22 mouse cellular contexts compared by ENCODE assay signal in genomic region chr4:46987809-46988208, GRCm38 (mm10). TPM values are rescaled to one million over a fixed set of nuclear protein-coding genes. Genes with fewer than 3 reads are reported as not detected.
"Had no signal": no experiment of that assay in that cellular context is flagged by ENCODE, and none has a peak within 500 bp of the region (broad histone marks: within the 10 kb centered on the region; RNA-seq: fewer than 3 reads in every experiment).

No protein-coding gene starts in this region.

- DNase-seq: lung, adult 2 months; lung, postnatal 14 days; lung, postnatal 36 days; midbrain, embryonic 14.5 days; right cerebral cortex, postnatal 14 days; thymus, adult 2 months; thymus, postnatal 25 days; thymus, postnatal 4 days had no signal

- H3K9me3 ChIP-seq: lung, embryonic 15.5 days; megakaryocyte, embryonic 14.5 days; midbrain, embryonic 12.5 days; neural tube, embryonic 12.5 days; stomach, embryonic 15.5 days had no signal

- ATAC-seq: lung, postnatal 0 days; midbrain, embryonic 16.5 days had no signal

- H3K9ac ChIP-seq: liver, embryonic 14.5 days; lung, embryonic 15.5 days; midbrain, embryonic 12.5 days; neural tube, embryonic 12.5 days; stomach, embryonic 15.5 days had no signal

- H3K36me3 ChIP-seq: lung, embryonic 15.5 days; midbrain, embryonic 12.5 days; neural tube, embryonic 12.5 days; stomach, embryonic 15.5 days had no signal

- H3K4me2 ChIP-seq: lung, embryonic 15.5 days; midbrain, embryonic 12.5 days; neural tube, embryonic 12.5 days; stomach, embryonic 15.5 days had no signal

- H3K4me1 ChIP-seq: megakaryocyte, embryonic 14.5 days had no signal

- H3K27ac ChIP-seq: liver, embryonic 14.5 days; lung, embryonic 15.5 days; macrophage; midbrain, embryonic 12.5 days; neural tube, embryonic 12.5 days; stomach, embryonic 15.5 days; stomach, postnatal 0 days had no signal

- H3K4me3 ChIP-seq: lung, embryonic 15.5 days; megakaryocyte, embryonic 14.5 days; midbrain, embryonic 12.5 days; neural tube, embryonic 12.5 days; stomach, embryonic 15.5 days had no signal

RNA-seq across cellular contexts. Expression of gene Gabbr2, which starts 3.9 kb away (rescaled TPM):
- total RNA-seq: megakaryocyte progenitor cell, adult 5-6 weeks; monocyte, adult 5-6 weeks; neutrophil, adult 5-6 weeks had no signal
- polyA plus RNA-seq: lung, adult 2 months; lung, postnatal 0 days; spleen, adult 2 months had no signal
